Mouse (Mus musculus): ENCODE measurements around the gene Smbd1. TPM values are rescaled to one million over a fixed set of nuclear protein-coding genes. Genes with fewer than 3 reads are reported as not detected.

Gene Smbd1
- polyA plus RNA-seq (2014; fragmentation: Illumina TruSeq; extraction: RNeasy Lipid Tissue Mini Kit (QIAGEN cat#74804); ENCODE audit: low read depth, low replicate concordance): not detected

GRCm38 (mm10) chr16:32810321-32810720 lies at the start of gene Smbd1:
Gene Smbd1, minus strand, starts transcription at chr16:32810477.

GRCm38 (mm10) chr16:32797426-32797689 lies 12.9 kb downstream of the Smbd1 start, which contains the start of gene Muc20:
Gene Muc20, minus strand, starts transcription at chr16:32797435.

Other genes starting within 250 kb of the Smbd1 start
- gene Tfrc, start 201.6 kb downstream of the Smbd1 start, polyA plus RNA-seq (2014; fragmentation: Illumina TruSeq; extraction: RNeasy Lipid Tissue Mini Kit (QIAGEN cat#74804); ENCODE audit: low read depth, low replicate concordance): 146 TPM
- gene Tnk2, start 166.6 kb downstream of the Smbd1 start, polyA plus RNA-seq (2014; fragmentation: Illumina TruSeq; extraction: RNeasy Lipid Tissue Mini Kit (QIAGEN cat#74804); ENCODE audit: low read depth, low replicate concordance): 0.16 TPM
- 0.04 TPM for gene Muc4, start 74.6 kb downstream of the Smbd1 start, polyA plus RNA-seq (2014; fragmentation: Illumina TruSeq; extraction: RNeasy Lipid Tissue Mini Kit (QIAGEN cat#74804); ENCODE audit: low read depth, low replicate concordance)
- gene Muc20, start 13.0 kb downstream of the Smbd1 start, polyA plus RNA-seq (2014; fragmentation: Illumina TruSeq; extraction: RNeasy Lipid Tissue Mini Kit (QIAGEN cat#74804); ENCODE audit: low read depth, low replicate concordance): 15.4 TPM
- gene Fyttd1, start 67.0 kb upstream of the Smbd1 start, polyA plus RNA-seq (2014; fragmentation: Illumina TruSeq; extraction: RNeasy Lipid Tissue Mini Kit (QIAGEN cat#74804); ENCODE audit: low read depth, low replicate concordance): 109 TPM
- 8.8 TPM for gene Rubcn, start 67.3 kb upstream of the Smbd1 start, polyA plus RNA-seq (2014; fragmentation: Illumina TruSeq; extraction: RNeasy Lipid Tissue Mini Kit (QIAGEN cat#74804); ENCODE audit: low read depth, low replicate concordance)
- 19.8 TPM for gene Lrch3, start 103.6 kb upstream of the Smbd1 start, polyA plus RNA-seq (2014; fragmentation: Illumina TruSeq; extraction: RNeasy Lipid Tissue Mini Kit (QIAGEN cat#74804); ENCODE audit: low read depth, low replicate concordance)
- 5.9 TPM for gene Iqcg, start 245.7 kb upstream of the Smbd1 start, polyA plus RNA-seq (2014; fragmentation: Illumina TruSeq; extraction: RNeasy Lipid Tissue Mini Kit (QIAGEN cat#74804); ENCODE audit: low read depth, low replicate concordance)
- gene Rpl35a, start 246.0 kb upstream of the Smbd1 start, polyA plus RNA-seq (2014; fragmentation: Illumina TruSeq; extraction: RNeasy Lipid Tissue Mini Kit (QIAGEN cat#74804); ENCODE audit: low read depth, low replicate concordance): 824 TPM

Measured in kidney, adult 10 weeks (tissue).